Mouse (Mus musculus) testis, adult 2 months (tissue): ENCODE measurements around the gene Kcnk12.

Experiments used
- CTCF ChIP-seq: fragments of 200-500 bp; IDR thresholded peaks from 2 replicates; pipeline ENCODE4 v1.5.1; 2012; ENCODE audit warnings: low read depth, mild to moderate bottlenecking, inconsistent platforms, low read length, moderate library complexity; ENCODE audit not compliant: control insufficient read depth, insufficient read depth, insufficient replicate concordance
- POLR2A ChIP-seq: fragments of 200-500 bp; IDR thresholded peaks from 2 replicates; pipeline ENCODE4 v1.6.1; 2012; ENCODE audit warnings: low read depth, mild to moderate bottlenecking, inconsistent platforms, low read length, moderate library complexity; ENCODE audit not compliant: control insufficient read depth

DNA sequence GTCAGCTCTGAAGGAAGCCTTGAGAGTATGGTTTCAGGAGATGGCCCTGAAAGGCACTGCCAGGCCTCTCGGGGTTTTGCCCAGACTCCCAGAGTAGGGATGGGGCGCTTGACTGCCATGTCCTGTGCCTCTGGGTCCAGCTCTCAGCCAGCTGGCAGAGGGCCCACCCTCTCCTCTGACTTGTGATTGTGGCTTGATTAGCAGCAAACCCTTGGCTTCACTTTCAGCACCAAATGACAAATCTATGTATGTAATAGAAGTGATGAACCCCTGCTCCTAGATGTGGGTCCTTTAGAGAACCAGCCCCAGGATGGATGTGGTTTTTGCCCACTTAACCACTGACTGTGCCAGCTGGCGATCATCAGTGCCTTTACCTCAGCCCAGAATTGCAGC, 2.1 kb upstream of the Kcnk12 start:
- TF ChIP-seq CTCF (no peak), POLR2A (no peak)
